Mouse (Mus musculus) adrenal gland, adult 2 months (tissue): ENCODE measurements around the gene Nsl1. TPM values are rescaled to one million over a fixed set of nuclear protein-coding genes. Genes with fewer than 3 reads are reported as not detected.

Experiments
- DNase-seq: peaks from one replicate; pipeline ENCODE4 v3.0.0; 2021
- polyA plus RNA-seq: library from polyadenylated mRNA; depleted of rRNA; stranded (reverse); fragments of >200 nt; gene quantifications from 2 replicates; pipeline ENCODE4 v1.2.3, GENCODE M21; 2012; rRNA removed
- total RNA-seq, 2 experiments: library from RNA; stranded (reverse); gene quantifications; 2 replicates each; pipeline ENCODE4 v1.2.3; 2021

The Nsl1 gene
- total and polyA plus RNA-seq, 3 experiments = 0.17 to 1.2 (median 0.52) TPM

GRCm38 (mm10) chr1:191135406-191135805 is 72.6 kb downstream of the Nsl1 start:
- no peak for DNase-seq

Other genes starting within 250 kb of the Nsl1 start
- gene Rps6kc1, start 151.2 kb upstream of the Nsl1 start, total RNA-seq = 10 to 100 TPM; 23.3 to 25.3 TPM
- gene Rps6kc1, start 151.2 kb upstream of the Nsl1 start, polyA plus RNA-seq = 15.7 and 23.2 TPM in 2 replicates
- gene Angel2, start 137.9 kb upstream of the Nsl1 start, total RNA-seq = 10 to 100 TPM; 47.2 to 50.1 TPM
- gene Angel2, start 137.9 kb upstream of the Nsl1 start, polyA plus RNA-seq = 14.6 and 16.2 TPM in 2 replicates
- under 1 TPM; 0.17 to 0.24 TPM for gene Vash2, start 83.7 kb upstream of the Nsl1 start, total RNA-seq
- gene Vash2, start 83.7 kb upstream of the Nsl1 start, polyA plus RNA-seq = 0.17 and 1.1 TPM in 2 replicates
- gene Flvcr1, start 36.9 kb upstream of the Nsl1 start, total RNA-seq = 10 to 100 TPM in 1 of 2 experiments, 1 to 10 TPM in 1; 9.5 to 16.8 TPM
- 20.7 and 27.7 TPM in 2 replicates for gene Flvcr1, start 36.9 kb upstream of the Nsl1 start, polyA plus RNA-seq
- not detected for gene Spata45, start 26.4 kb upstream of the Nsl1 start, total RNA-seq
- gene Spata45, start 26.4 kb upstream of the Nsl1 start, polyA plus RNA-seq = not detected in 2 replicates
- 10 to 100 TPM; 12.4 to 14.5 TPM for gene Tatdn3, start 80 bp upstream of the Nsl1 start, total RNA-seq
- gene Tatdn3, start 80 bp upstream of the Nsl1 start, polyA plus RNA-seq = 2.2 and 5.9 TPM in 2 replicates
- gene Batf3, start 34.8 kb downstream of the Nsl1 start, total RNA-seq = 1 to 10 TPM; 2.2 TPM
- gene Batf3, start 34.8 kb downstream of the Nsl1 start, polyA plus RNA-seq = 3.5 and 4.9 TPM in 2 replicates
- not detected for gene Fam71a, start 101.8 kb downstream of the Nsl1 start, total RNA-seq
- gene Fam71a, start 101.8 kb downstream of the Nsl1 start, polyA plus RNA-seq = not detected in 2 replicates
- 1 to 10 TPM; 3.0 to 3.6 TPM for gene Atf3, start 155.0 kb downstream of the Nsl1 start, total RNA-seq
- 1.1 and 2.8 TPM in 2 replicates for gene Atf3, start 155.0 kb downstream of the Nsl1 start, polyA plus RNA-seq